8 mouse cellular contexts compared by ENCODE assay signal in the genomic region with DNA sequence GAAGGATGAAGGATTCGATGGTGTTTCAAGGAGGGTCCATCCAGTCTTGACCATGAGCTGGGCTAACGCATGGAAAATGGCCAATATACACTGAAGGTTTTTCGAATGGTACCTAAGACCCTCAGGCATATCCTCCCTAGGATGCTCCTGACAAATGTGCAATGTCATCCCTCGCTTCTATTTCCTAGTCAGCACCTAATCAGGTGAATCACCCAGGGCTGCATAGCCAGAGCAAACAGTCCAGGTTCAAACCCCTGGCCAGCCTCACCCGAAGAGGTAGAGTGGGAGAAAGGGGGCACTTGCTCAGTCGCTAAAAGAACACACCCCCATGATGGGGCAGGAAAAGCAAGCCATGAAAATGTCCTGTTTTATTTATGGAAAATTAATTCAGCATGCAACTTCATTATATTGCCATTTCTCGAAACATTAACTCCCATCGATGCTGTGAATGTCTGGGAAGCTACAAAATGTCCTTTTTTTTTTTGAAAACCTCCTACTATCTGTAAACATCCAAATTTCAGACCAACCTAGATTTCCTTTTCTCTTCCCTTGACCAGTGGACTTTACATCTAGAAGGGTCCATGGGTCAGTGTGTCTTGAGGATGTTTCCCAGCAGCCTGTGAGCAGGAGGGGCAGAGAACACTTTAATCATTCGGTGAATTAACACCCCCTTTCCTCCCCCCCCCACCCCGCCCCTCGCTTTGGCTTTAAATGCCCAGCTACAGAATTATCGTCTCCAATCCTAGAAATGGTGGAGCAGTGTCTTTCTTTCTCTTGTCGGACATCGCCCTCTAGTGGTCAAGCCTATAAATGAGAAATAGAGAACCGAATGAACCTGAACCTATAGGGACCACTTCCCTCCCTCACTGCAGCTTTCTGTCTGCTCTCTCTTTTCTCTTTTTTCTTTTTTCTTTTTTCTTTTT.
DNase-seq lines count a peak whose midpoint lies in the region; TF ChIP-seq lines count a peak whose summit lies in the region.

No protein-coding gene starts in this region.

- no peaks in the 10 kb centered on the region for H3K9me3 ChIP-seq in ES-E14 (ENCODE audit: control insufficient read depth, insufficient read depth, low read depth, low read length)

- H3K4me1 ChIP-seq in ES-E14 (ENCODE audit: control insufficient read depth in 2 of 2, insufficient read depth in 2 of 2, low read length in 2 of 2, poor library complexity in 1 of 2): no peaks in the 10 kb centered on the region

- H3K9ac ChIP-seq in ES-E14 (ENCODE audit: insufficient read depth, low read depth, low read length, poor library complexity, severe bottlenecking): no peak overlapping the region

- 36% methylated on average over 15 of the region's 15 CpGs for WGBS in large intestine, adult 2 months

- H3K36me3 ChIP-seq in ES-E14 (ENCODE audit: control insufficient read depth, insufficient read depth, low read length, poor library complexity, severe bottlenecking): no peaks in the 10 kb centered on the region

- no peak overlapping the region for H3K27ac ChIP-seq in ES-E14 (ENCODE audit: insufficient read depth, low read depth, low read length, poor library complexity, severe bottlenecking)

- in situ Hi-C loops in ES-E14 (cut with MboI; ENCODE audit: low sequenced_read_pairs in 2 of 2, unreplicated experiment in 2 of 2): no loop called here

- intact Hi-C loops in heart, postnatal 36 days (cut with DNase I): loop anchor here (1.0 to 5.0 kb wide), 5 partner anchors 122 to 564 kb away; no protein-coding TSS in a partner anchor

- no peak overlapping the region for H3K4me3 ChIP-seq in ES-E14 (ENCODE audit: insufficient read depth in 1 of 2, low read depth in 1 of 2, low read length in 2 of 2, poor library complexity in 1 of 2, severe bottlenecking in 1 of 2)

- DNase-seq in ES-E14 (ENCODE audit: low read depth, low spot score): peak; percentile 61
- peak; percentile 8 for DNase-seq in adrenal gland, adult 8-10 months
- peak; percentile 86 for DNase-seq in embryo, embryonic 11 days
- peak; percentile 52 to 67 for DNase-seq in heart, postnatal 36 days
- peak; percentile 38 for DNase-seq in large intestine, adult 2 months (ENCODE audit: low read depth, low spot score)
- DNase-seq in lung, postnatal 10 days: peak; percentile 83
- DNase-seq in right cerebral cortex, adult 18-20 months: peak; percentile 62
- no peak for DNase-seq in ovary, postnatal 36 days (ENCODE audit: low spot score)

TF ChIP-seq in ES-E14, 5 proteins besides CTCF, POLR2A, EP300 and RAD21:
- peak; percentile 78 for TF ChIP-seq ZC3H11A (IDR thresholded peaks at IDR 0.05; ENCODE audit: borderline replicate concordance, low read depth, low read length)
- TF ChIP-seq ZNF384 (IDR thresholded peaks at IDR 0.05; ENCODE audit: low read depth, low read length): no peak
